Mouse (Mus musculus): Measurements from ENCODE around the gene Cul9.

GRCm38 (mm10) chr17:46487431-46487830, 58.8 kb downstream of the Cul9 start, which contains the start of gene Ttbk1:
- TF ChIP-seq GATA1 (IDR thresholded peaks at IDR 0.05; ENCODE audit: borderline replicate concordance, low read length): no peak
- no peak for TF ChIP-seq FLI1 (IDR thresholded peaks at IDR 0.05; ENCODE audit: low read length)
